Mouse (Mus musculus): ENCODE data around the gene Nvl.

- no peak for TF ChIP-seq TAL1 (IDR thresholded peaks at IDR 0.05; ENCODE audit: low read length)
- no peak for TF ChIP-seq GATA1 (IDR thresholded peaks at IDR 0.05; ENCODE audit: low read length)
Measured at GRCm38 (mm10) chr1:181151541-181151940, 7.5 kb upstream of the Nvl start.

Measured in erythroblast, embryonic 14.5 days (primary cell).